Mouse (Mus musculus) thymus, postnatal 25 days (tissue): ENCODE measurements at regions not wholly inside any gene's neighbourhood (a gene's known extent, or its start where the extent isn't known, plus 50 kb on each side); places are given as distances from the start of the nearest gene placed in this dataset.

Source experiments
- DNase-seq: peaks from one replicate; pipeline ENCODE4 v3.0.0; 2022

- no peak for DNase-seq
Measured at GRCm38 (mm10) chr10:17478761-17479632, 244.0 kb upstream of the Cited2 start.

- DNase-seq: no peak
Measured at GRCm38 (mm10) chr10:17482751-17483150, 240.3 kb upstream of the Cited2 start.

GRCm38 (mm10) chr10:17485049-17485449 lies 238.0 kb upstream of the Cited2 start:
- DNase-seq: no peak

- DNase-seq: no peak
Measured at GRCm38 (mm10) chr10:17485515-17485914, 237.5 kb upstream of the Cited2 start.

- DNase-seq: no peak
Measured at GRCm38 (mm10) chr10:17486011-17486410, 237.0 kb upstream of the Cited2 start.

GRCm38 (mm10) chr10:17487460-17487859 lies 235.6 kb upstream of the Cited2 start:
- DNase-seq: no peak

- DNase-seq: no peak
Measured at GRCm38 (mm10) chr10:17491611-17492305, 231.3 kb upstream of the Cited2 start.

- no peak for DNase-seq
Measured at GRCm38 (mm10) chr10:17493137-17493536, 229.9 kb upstream of the Cited2 start.

- DNase-seq: no peak
Measured at GRCm38 (mm10) chr10:17496831-17497230, 226.2 kb upstream of the Cited2 start.

- DNase-seq: no peak
Measured at GRCm38 (mm10) chr10:17510626-17511193, 212.3 kb upstream of the Cited2 start.

GRCm38 (mm10) chr10:17511779-17512335 lies 211.2 kb upstream of the Cited2 start:
- DNase-seq: no peak

- no peak for DNase-seq
Measured at GRCm38 (mm10) chr10:17512487-17512886, 210.5 kb upstream of the Cited2 start.

GRCm38 (mm10) chr10:17513756-17514155 lies 209.3 kb upstream of the Cited2 start:
- no peak for DNase-seq

- DNase-seq: no peak
Measured at GRCm38 (mm10) chr10:17516068-17516467, 206.9 kb upstream of the Cited2 start.

GRCm38 (mm10) chr10:17518423-17519175 lies 204.4 kb upstream of the Cited2 start:
- DNase-seq: no peak

- DNase-seq: no peak
Measured at GRCm38 (mm10) chr10:17522026-17522541, 200.9 kb upstream of the Cited2 start.

GRCm38 (mm10) chr10:17523558-17524328 lies 199.3 kb upstream of the Cited2 start:
- DNase-seq: no peak

GRCm38 (mm10) chr10:17527151-17527737 lies 195.8 kb upstream of the Cited2 start:
- no peak for DNase-seq

GRCm38 (mm10) chr10:17528116-17528515 lies 194.9 kb upstream of the Cited2 start:
- no peak for DNase-seq

GRCm38 (mm10) chr10:17528846-17529245 lies 194.2 kb upstream of the Cited2 start:
- DNase-seq: no peak

GRCm38 (mm10) chr10:17529851-17530509 lies 193.0 kb upstream of the Cited2 start:
- DNase-seq: no peak
